Mouse (Mus musculus) liver, postnatal 0 days (tissue): ENCODE results near the gene Lrrc1. TPM values are rescaled to one million over a fixed set of nuclear protein-coding genes. Genes with fewer than 3 reads are reported as not detected.

ENCODE experiments used
- ATAC-seq: fragments of 200-750 bp; cut with Nextera tagmentation; 2 replicates; pipeline ENCODE4 v1.8.0; 2017; ENCODE audit warnings: mild to moderate bottlenecking, moderate library complexity
- DNase-seq: peaks from one replicate; pipeline ENCODE4 v3.0.0-alpha.2; 2016
- H3K27ac ChIP-seq: fragments of 300-500 bp; sonication (generic); 2 replicates; pipeline ENCODE4 v1.5.1; 2014; ENCODE audit warnings: antibody characterized with exemption, moderate library complexity, mild to moderate bottlenecking, low read depth
- H3K27me3 ChIP-seq: fragments of 300-500 bp; sonication (generic); 2 replicates; pipeline ENCODE4 v1.6.1; 2014; ENCODE audit warnings: low read length, control low read depth, mixed read lengths; ENCODE audit not compliant: insufficient read depth
- H3K36me3 ChIP-seq: fragments of 300-500 bp; sonication (generic); replicated peaks from 2 replicates; pipeline ENCODE4 v1.6.1; 2014; ENCODE audit warnings: mild to moderate bottlenecking, control low read depth, low read length, moderate library complexity, mixed read lengths; ENCODE audit not compliant: insufficient read depth
- H3K4me1 ChIP-seq: fragments of 300-500 bp; sonication (generic); 2 replicates; pipeline ENCODE4 v1.6.1; 2014; ENCODE audit warnings: antibody characterized with exemption, mild to moderate bottlenecking, control low read depth; ENCODE audit not compliant: insufficient read depth
- H3K4me2 ChIP-seq: fragments of 300-500 bp; sonication (generic); 2 replicates; pipeline ENCODE4 v1.6.1; 2014; ENCODE audit warnings: low read depth, mild to moderate bottlenecking, low read length, moderate library complexity, mixed read lengths
- H3K4me3 ChIP-seq: fragments of 300-500 bp; sonication (generic); 2 replicates; pipeline ENCODE4 v1.5.1; 2014; ENCODE audit warnings: low read depth, low read length
- H3K9ac ChIP-seq: fragments of 300-500 bp; sonication (generic); replicated peaks from 2 replicates; pipeline ENCODE4 v1.6.1; 2014; ENCODE audit warnings: mild to moderate bottlenecking, moderate library complexity
- H3K9me3 ChIP-seq: fragments of 300-500 bp; sonication (generic); 2 replicates; pipeline ENCODE4 v1.6.1; 2016; ENCODE audit warnings: mild to moderate bottlenecking, control low read depth, low read length, mixed read lengths
- CTCF ChIP-seq: sonication (generic); IDR thresholded peaks from 2 replicates; pipeline ENCODE4 v1.5.1; 2016; ENCODE audit warnings: antibody characterized with exemption, low read depth
- EP300 ChIP-seq: IDR thresholded peaks from 2 replicates; pipeline ENCODE4 v1.6.1; 2016; ENCODE audit warnings: antibody characterized with exemption, low read depth, mild to moderate bottlenecking
- WGBS: fragments of 180-500 bp; shearing (Covaris S2); extraction: QIAGEN DNeasy Blood & Tissue Kit; methylation state at CpG from one replicate; pipeline ENCODE4 v1.1.7; 2014; ENCODE audit not compliant: insufficient replicate concordance; 5-methylcytosine and 5-hydroxymethylcytosine counted together
- polyA plus RNA-seq: library from polyadenylated mRNA; unstranded; fragments of >200 nt; fragmentation: Nextera tagmentation; extraction: Ambion mirVana; gene quantifications from 2 replicates; pipeline ENCODE4 v1.2.1, GENCODE M21; 2015

Lrrc1 gene
- polyA plus RNA-seq, 1 experiment from 2014 or later: 1.5 TPM

GRCm38 (mm10) chr9:77536832-77537231, 7.8 kb downstream of the Lrrc1 start:
- WGBS: 75% methylated on average over 7 of the region's 7 CpGs

GRCm38 (mm10) chr9:77536286-77536685, 8.4 kb downstream of the Lrrc1 start:
- H3K36me3 ChIP-seq: no peaks in the 10 kb centered on the region
- TF ChIP-seq CTCF: no peak
- TF ChIP-seq EP300: no peak
- H3K27ac ChIP-seq: no peak overlapping the region
- WGBS: 72% methylated on average over 6 of the region's 6 CpGs
- H3K9ac ChIP-seq: no peak overlapping the region
- DNase-seq: no peak
- H3K4me2 ChIP-seq: no peak overlapping the region
- no peak overlapping the region for H3K4me3 ChIP-seq
- H3K27me3 ChIP-seq: no peaks in the 10 kb centered on the region
- no peaks in the 10 kb centered on the region for H3K9me3 ChIP-seq
- no peak for ATAC-seq
- no peaks in the 10 kb centered on the region for H3K4me1 ChIP-seq

More at GRCm38 (mm10) chr9:77536832-77537231, 7.8 kb downstream of the Lrrc1 start:
- Histone ChIP-seq H3K4me3 (no peak overlapping the region), H3K27ac (no peak overlapping the region), H3K9ac (no peak overlapping the region), H3K36me3 (no peaks in the 10 kb centered on the region), H3K4me1 (no peaks in the 10 kb centered on the region), H3K4me2 (no peak overlapping the region), H3K9me3 (no peaks in the 10 kb centered on the region), H3K27me3 (no peaks in the 10 kb centered on the region)
- DNase-seq (no peak), ATAC-seq (no peak)
- TF ChIP-seq EP300: no peak
- TF ChIP-seq CTCF: no peak

- no peak overlapping the region for H3K4me3 ChIP-seq
- TF ChIP-seq EP300: no peak
- no peak for TF ChIP-seq CTCF
- H3K9me3 ChIP-seq: no peaks in the 10 kb centered on the region
- ATAC-seq (no peak), DNase-seq (no peak)
- 61% methylated on average over 17 of the region's 17 CpGs for WGBS
- no peak overlapping the region for H3K9ac ChIP-seq
- no peaks in the 10 kb centered on the region for H3K4me1 ChIP-seq
- H3K36me3 ChIP-seq: no peaks in the 10 kb centered on the region
- no peaks in the 10 kb centered on the region for H3K27me3 ChIP-seq
- H3K27ac ChIP-seq: no peak overlapping the region
- no peak overlapping the region for H3K4me2 ChIP-seq
Measured at GRCm38 (mm10) chr9:77535021-77535744, 9.5 kb downstream of the Lrrc1 start.

GRCm38 (mm10) chr9:77528379-77529041, 16.2 kb downstream of the Lrrc1 start:
- 58% methylated on average over 5 of the region's 5 CpGs for WGBS
- TF ChIP-seq CTCF: no peak

GRCm38 (mm10) chr9:77527170-77527569, 17.5 kb downstream of the Lrrc1 start:
- no peaks in the 10 kb centered on the region for H3K27me3 ChIP-seq
- DNase-seq (no peak), ATAC-seq (no peak)
- H3K36me3 ChIP-seq: no peaks in the 10 kb centered on the region
- H3K27ac ChIP-seq: no peak overlapping the region
- no peak overlapping the region for H3K4me3 ChIP-seq
- 38% methylated on average over 6 of the region's 6 CpGs for WGBS
- no peak overlapping the region for H3K9ac ChIP-seq
- H3K4me2 ChIP-seq: no peak overlapping the region
- no peaks in the 10 kb centered on the region for H3K9me3 ChIP-seq
- no peaks in the 10 kb centered on the region for H3K4me1 ChIP-seq
- TF ChIP-seq EP300: no peak
- no peak for TF ChIP-seq CTCF

More at GRCm38 (mm10) chr9:77528379-77529041, 16.2 kb downstream of the Lrrc1 start:
- ATAC-seq (no peak), DNase-seq (no peak)
- H3K4me3 ChIP-seq: no peak overlapping the region
- no peaks in the 10 kb centered on the region for H3K27me3 ChIP-seq
- no peak overlapping the region for H3K4me2 ChIP-seq
- no peaks in the 10 kb centered on the region for H3K9me3 ChIP-seq
- no peak overlapping the region for H3K27ac ChIP-seq
- H3K9ac ChIP-seq: no peak overlapping the region
- no peaks in the 10 kb centered on the region for H3K4me1 ChIP-seq
- no peaks in the 10 kb centered on the region for H3K36me3 ChIP-seq

- Histone ChIP-seq H3K9ac (no peak overlapping the region), H3K9me3 (no peaks in the 10 kb centered on the region), H3K27ac (no peak overlapping the region), H3K4me3 (no peak overlapping the region), H3K27me3 (no peaks in the 10 kb centered on the region), H3K4me1 (no peaks in the 10 kb centered on the region), H3K4me2 (no peak overlapping the region), H3K36me3 (no peaks in the 10 kb centered on the region)
- 23% methylated on average over 2 of the region's 2 CpGs for WGBS
- ATAC-seq (no peak), DNase-seq (no peak)
- no peak for TF ChIP-seq EP300
- TF ChIP-seq CTCF: no peak
Measured at GRCm38 (mm10) chr9:77526715-77527114, 18.0 kb downstream of the Lrrc1 start.
